Mouse (Mus musculus) testis, adult 2 months (tissue): ENCODE measurements around the gene Bnipl. TPM values are rescaled to one million over a fixed set of nuclear protein-coding genes. Genes with fewer than 3 reads are reported as not detected.
A peak's percentile ranks its signal among the peaks of the same experiment; 100 is the strongest.

ENCODE experiments used
- H3K27ac ChIP-seq: fragments of 200-500 bp; 2 replicates; pipeline ENCODE4 v1.5.1; 2012; ENCODE audit warnings: low read depth, low read length; ENCODE audit not compliant: control insufficient read depth, insufficient read depth
- H3K27me3 ChIP-seq: fragments of 200-500 bp; 2 replicates; pipeline ENCODE4 v1.6.1; 2012; ENCODE audit warnings: mild to moderate bottlenecking, low read length, moderate library complexity; ENCODE audit not compliant: control insufficient read depth, insufficient read depth
- H3K36me3 ChIP-seq: fragments of 200-500 bp; 2 replicates; pipeline ENCODE4 v1.6.1; 2012; ENCODE audit warnings: mild to moderate bottlenecking, low read length; ENCODE audit not compliant: control insufficient read depth, insufficient read depth
- H3K4me1 ChIP-seq: fragments of 200-500 bp; 2 replicates; pipeline ENCODE4 v1.6.1; 2012; ENCODE audit warnings: low read length; ENCODE audit not compliant: control insufficient read depth, insufficient read depth
- H3K4me3 ChIP-seq: fragments of 200-500 bp; 2 replicates; pipeline ENCODE4 v1.5.1; 2012; ENCODE audit warnings: low read depth, mild to moderate bottlenecking, low read length, moderate library complexity, mixed read lengths; ENCODE audit not compliant: control insufficient read depth
- CTCF ChIP-seq: fragments of 200-500 bp; IDR thresholded peaks from 2 replicates; pipeline ENCODE4 v1.5.1; 2012; ENCODE audit warnings: low read depth, mild to moderate bottlenecking, inconsistent platforms, low read length, moderate library complexity; ENCODE audit not compliant: control insufficient read depth, insufficient read depth, insufficient replicate concordance
- POLR2A ChIP-seq: fragments of 200-500 bp; IDR thresholded peaks from 2 replicates; pipeline ENCODE4 v1.6.1; 2012; ENCODE audit warnings: low read depth, mild to moderate bottlenecking, inconsistent platforms, low read length, moderate library complexity; ENCODE audit not compliant: control insufficient read depth
- polyA plus RNA-seq: library from polyadenylated mRNA; depleted of rRNA; stranded (reverse); fragments of >200 nt; gene quantifications from 2 replicates; pipeline ENCODE4 v1.2.3, GENCODE M21; 2012

The Bnipl gene
- polyA plus RNA-seq, 1 experiment, result 2.0 TPM

DNA sequence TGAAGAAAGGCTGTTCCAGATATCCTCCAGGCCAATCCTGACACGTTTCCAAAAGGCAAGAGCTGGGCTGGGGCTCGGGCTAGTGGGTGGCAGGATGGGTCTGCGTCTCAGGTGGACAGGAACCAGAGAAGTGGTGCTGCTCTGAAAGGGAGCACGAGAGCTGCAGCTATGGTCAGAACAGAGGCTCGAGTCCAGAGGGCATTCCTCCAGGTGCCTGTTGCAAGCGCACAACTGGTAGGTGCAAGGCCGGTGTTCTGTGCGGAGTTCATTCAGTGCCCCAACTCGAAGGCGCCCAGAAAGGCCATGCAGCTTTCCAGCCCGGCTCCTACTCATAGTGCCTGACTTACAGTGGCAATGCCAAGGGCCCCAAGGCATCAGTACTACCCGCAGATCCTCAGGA lies 11.0 kb downstream of the Bnipl start:
- Histone ChIP-seq H3K4me3 (peak overlapping the region; percentile 92), H3K4me1 (peaks cover 11% of the 10 kb centered on the region), H3K36me3 (no peaks in the 10 kb centered on the region; the same call in 1 of the 2 replicates), H3K27ac (peak overlapping the region; percentile 93), H3K27me3 (no peaks in the 10 kb centered on the region)
- no peak for TF ChIP-seq CTCF
- no peak for TF ChIP-seq POLR2A

DNA sequence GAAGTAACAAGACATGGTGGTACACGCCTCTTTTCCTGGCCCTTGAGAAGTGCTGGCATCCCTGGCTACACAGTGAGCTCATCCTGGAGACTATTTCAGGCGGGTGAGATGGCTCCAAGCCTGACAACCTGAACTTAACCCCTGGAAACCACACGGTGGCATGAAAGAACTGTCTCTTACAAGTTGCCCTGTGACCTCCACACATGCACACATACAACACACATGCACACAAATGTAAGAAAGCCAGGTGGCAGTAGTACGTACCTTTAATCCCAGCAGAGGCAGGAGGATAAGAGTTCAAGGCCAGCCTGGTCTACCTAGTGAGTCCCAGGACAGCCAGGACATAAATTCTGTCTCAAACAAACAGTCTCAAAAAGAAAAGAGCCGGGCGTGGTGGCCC lies 12.0 kb downstream of the Bnipl start:
- Histone ChIP-seq H3K36me3 (no peaks in the 10 kb centered on the region; the same call in 1 of the 2 replicates), H3K27me3 (no peaks in the 10 kb centered on the region), H3K4me1 (peaks cover 11% of the 10 kb centered on the region), H3K4me3 (peak overlapping the region; percentile 92), H3K27ac (no peak overlapping the region)
- TF ChIP-seq POLR2A (no peak), CTCF (no peak)

- H3K4me3 ChIP-seq, result peak overlapping the region; percentile 53
- peaks cover 3% of the 10 kb centered on the region for H3K36me3 ChIP-seq
- H3K4me1 ChIP-seq, result peaks cover 11% of the 10 kb centered on the region
- TF ChIP-seq CTCF (no peak), POLR2A (no peak)
- H3K27me3 ChIP-seq, result no peaks in the 10 kb centered on the region
- H3K27ac ChIP-seq, result no peak overlapping the region
These were observed 13.4 kb downstream of the Bnipl start for GRCm38 (mm10) chr3:95237541-95238099.

GRCm38 (mm10) chr3:95235386-95236301 lies 15.3 kb downstream of the Bnipl start:
- H3K4me1 ChIP-seq, result peaks cover 8% of the 10 kb centered on the region
- H3K27ac ChIP-seq, result no peak overlapping the region
- H3K4me3 ChIP-seq, result peak overlapping the region; percentile 62
- TF ChIP-seq CTCF (no peak), POLR2A (peak; percentile 35; the same call in 1 of the 2 replicates)
- peaks cover 3% of the 10 kb centered on the region for H3K36me3 ChIP-seq
- H3K27me3 ChIP-seq, result no peaks in the 10 kb centered on the region

GRCm38 (mm10) chr3:95233303-95233980 lies 17.6 kb downstream of the Bnipl start:
- Histone ChIP-seq H3K4me3 (peak overlapping the region; percentile 94), H3K36me3 (peaks cover 3% of the 10 kb centered on the region), H3K4me1 (peaks cover 6% of the 10 kb centered on the region), H3K27me3 (no peaks in the 10 kb centered on the region), H3K27ac (0 out of 2 replicates have a peak overlapping the region, but pooled peaks have one; percentile 2)
- TF ChIP-seq CTCF (no peak), POLR2A (no peak)

- Histone ChIP-seq H3K36me3 (peaks cover 3% of the 10 kb centered on the region), H3K27me3 (no peaks in the 10 kb centered on the region), H3K4me3 (peak overlapping the region; percentile 94), H3K27ac (peak overlapping the region; percentile 78; the same call in 1 of the 2 replicates), H3K4me1 (peaks cover 6% of the 10 kb centered on the region)
- no peak for TF ChIP-seq POLR2A
- no peak for TF ChIP-seq CTCF
These were observed 18.2 kb downstream of the Bnipl start for GRCm38 (mm10) chr3:95232771-95233170.
